8 mouse cellular contexts compared by ENCODE assay signal in genomic region chr4:132756974-132757373, GRCm38 (mm10). TPM values are rescaled to one million over a fixed set of nuclear protein-coding genes. Genes with fewer than 3 reads are reported as not detected.
A peak's percentile ranks its signal among the peaks of the same experiment; 100 is the strongest.
DNase-seq lines count a peak whose midpoint lies in the region; ATAC-seq lines count a peak whose summit lies in the region.

TSS of gene Smpdl3b (minus strand) at chr4:132757252.

- H3K4me3 ChIP-seq in forebrain, embryonic 15.5 days = peak within 1 kb of the TSS; percentile 42
- peak within 1 kb of the TSS; percentile 53 for H3K4me3 ChIP-seq in liver, embryonic 16.5 days (ENCODE audit: low read depth, low read length)
- peak within 1 kb of the TSS; percentile 39 for H3K4me3 ChIP-seq in neural tube, embryonic 12.5 days

- peaks cover 10% of the 10 kb centered on the region for H3K27me3 ChIP-seq in forebrain, embryonic 15.5 days
- H3K27me3 ChIP-seq in liver, embryonic 16.5 days (ENCODE audit: control insufficient read depth, insufficient read depth, low read depth, low read length) = peaks cover 31% of the 10 kb centered on the region
- peaks cover 11% of the 10 kb centered on the region for H3K27me3 ChIP-seq in neural tube, embryonic 12.5 days (replicated peaks)

- H3K9me3 ChIP-seq in forebrain, embryonic 15.5 days = no peaks in the 10 kb centered on the region
- H3K9me3 ChIP-seq in liver, embryonic 16.5 days (replicated peaks; ENCODE audit: control insufficient read depth, low read length) = no peaks in the 10 kb centered on the region
- no peaks in the 10 kb centered on the region for H3K9me3 ChIP-seq in neural tube, embryonic 12.5 days

- WGBS in forebrain, embryonic 15.5 days = 1% methylated on average over 22 of the region's 22 CpGs
- 1% methylated on average over 22 of the region's 22 CpGs for WGBS in liver, embryonic 16.5 days (ENCODE audit: insufficient replicate concordance)
- under 1% methylated on average over 22 of the region's 22 CpGs for WGBS in neural tube, embryonic 12.5 days

- intact Hi-C loops in heart, postnatal 10 days (cut with DNase I) = no loop called here

- DNase-seq in CD8-positive naive resting alpha-beta T cell, adult 2 months (ENCODE audit: low read depth in 2 of 2, low spot score in 2 of 2) = peak; percentile 30 to 33
- peak; percentile 88 for DNase-seq in brain, adult 2 months (ENCODE audit: low read depth, low spot score)
- DNase-seq in heart, postnatal 10 days = peak; percentile 83 to 85
- DNase-seq in kidney, postnatal 36 days = peak; percentile 85 to 86
- DNase-seq in urinary bladder, adult 18-20 months (ENCODE audit: low spot score in 2 of 2) = peak; percentile 64 to 73

- no peak within 1 kb of the TSS for H3K27ac ChIP-seq in forebrain, embryonic 15.5 days (replicated peaks)
- no peak within 1 kb of the TSS for H3K27ac ChIP-seq in liver, embryonic 16.5 days (ENCODE audit: low read length)
- no peak within 1 kb of the TSS for H3K27ac ChIP-seq in neural tube, embryonic 12.5 days

- H3K36me3 ChIP-seq in forebrain, embryonic 15.5 days = no peaks in the 10 kb centered on the region
- no peaks in the 10 kb centered on the region for H3K36me3 ChIP-seq in liver, embryonic 16.5 days (ENCODE audit: control insufficient read depth, insufficient read depth)
- H3K36me3 ChIP-seq in neural tube, embryonic 12.5 days = no peaks in the 10 kb centered on the region

- ATAC-seq in forebrain, embryonic 15.5 days (replicated peaks) = peak; percentile 60; the same call in 1 of the 2 replicates
- peak; percentile 45; the same call in 1 of the 2 replicates for ATAC-seq in liver, embryonic 16.5 days (ENCODE audit: low read depth)
- ATAC-seq in neural tube, embryonic 12.5 days (ENCODE audit: low FRiP score, low read depth) = peak; percentile 66; the same call in 1 of the 2 replicates

- peak within 1 kb of the TSS; percentile 50; the same call in 1 of the 2 replicates for H3K9ac ChIP-seq in forebrain, embryonic 15.5 days (replicated peaks)
- peak within 1 kb of the TSS; percentile 8; the same call in 1 of the 2 replicates for H3K9ac ChIP-seq in liver, embryonic 16.5 days (ENCODE audit: low read depth, low read length)
- peak within 1 kb of the TSS; percentile 47 for H3K9ac ChIP-seq in neural tube, embryonic 12.5 days

- H3K4me2 ChIP-seq in forebrain, embryonic 15.5 days (replicated peaks) = peak within 1 kb of the TSS; percentile 87
- H3K4me2 ChIP-seq in liver, embryonic 16.5 days (ENCODE audit: low read depth, low read length) = peak within 1 kb of the TSS; percentile 66
- peak within 1 kb of the TSS; percentile 82 for H3K4me2 ChIP-seq in neural tube, embryonic 12.5 days (replicated peaks)

- H3K4me1 ChIP-seq in forebrain, embryonic 15.5 days = peaks cover 11% of the 10 kb centered on the region
- peaks cover 2% of the 10 kb centered on the region; the same call in 1 of the 2 replicates for H3K4me1 ChIP-seq in liver, embryonic 16.5 days (ENCODE audit: control insufficient read depth, low read depth, low read length)
- H3K4me1 ChIP-seq in neural tube, embryonic 12.5 days = peaks cover 10% of the 10 kb centered on the region; the same call in 1 of the 2 replicates

RNA-seq across cellular contexts. Expression of gene Smpdl3b, which starts in this region (rescaled TPM):
- polyA plus RNA-seq in forebrain, embryonic 15.5 days (2015; fragmentation: Nextera tagmentation; extraction: Ambion mirVana) = 1.3 and 1.4 TPM in 2 replicates
- total RNA-seq in heart, postnatal 10 days (2021) = 1 to 10 TPM; 1.2 TPM
- polyA plus RNA-seq in liver, embryonic 16.5 days (2015; fragmentation: Nextera tagmentation; extraction: Ambion mirVana) = 0.75 and 0.90 TPM in 2 replicates
- 1.0 and 1.5 TPM in 2 replicates for polyA plus RNA-seq in neural tube, embryonic 12.5 days (2016; fragmentation: Nextera tagmentation; extraction: Ambion mirVana)

Comparison
In these comparisons a context has a peak if more than half of its experiments do, and no peak if none do; other contexts are left out.
1. Peak in ATAC-seq, H3K4me3 ChIP-seq, H3K9ac ChIP-seq and H3K4me2 ChIP-seq in liver, embryonic 16.5 days; RNA of the gene not detected or under 1 TPM.
2. DNase-seq: peak in every context shown above with its lines; median percentile 88 in brain, adult 2 months; 86 in kidney, postnatal 36 days; 84 in heart, postnatal 10 days; 68 in urinary bladder, adult 18-20 months; 32 in CD8-positive naive resting alpha-beta T cell, adult 2 months.